Mouse (Mus musculus): Measurements from ENCODE around the gene Rbm4b.

Gene Rbm4b

GRCm38 (mm10) chr19:4756193-4756911, at the start of gene Rbm4b:
Rbm4b (plus strand) TSS chr19:4756497.
- DNase-seq (ENCODE audit: low spot score) = peak; percentile 94

DNA sequence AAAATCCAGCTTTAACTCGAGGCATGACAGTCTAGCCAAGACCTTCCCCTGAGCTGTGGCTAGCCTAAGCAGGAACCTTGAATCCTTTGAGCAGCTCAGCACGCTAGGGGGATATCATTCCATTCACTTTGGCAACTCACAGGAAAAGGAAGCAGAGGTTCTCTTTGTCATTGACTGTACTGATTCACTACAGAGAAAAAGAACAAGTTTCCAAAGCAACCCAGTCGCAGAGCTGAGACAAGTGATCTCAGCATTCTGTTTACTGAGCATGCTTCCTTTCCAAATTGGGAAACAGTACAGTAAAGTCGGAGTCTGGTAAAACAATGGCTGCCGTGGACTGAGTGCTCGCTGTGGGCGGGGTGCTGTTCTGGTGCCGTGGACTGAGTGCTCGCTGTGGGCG, 47.5 kb upstream of the Rbm4b start:
- no peak for DNase-seq (ENCODE audit: low spot score)

DNA sequence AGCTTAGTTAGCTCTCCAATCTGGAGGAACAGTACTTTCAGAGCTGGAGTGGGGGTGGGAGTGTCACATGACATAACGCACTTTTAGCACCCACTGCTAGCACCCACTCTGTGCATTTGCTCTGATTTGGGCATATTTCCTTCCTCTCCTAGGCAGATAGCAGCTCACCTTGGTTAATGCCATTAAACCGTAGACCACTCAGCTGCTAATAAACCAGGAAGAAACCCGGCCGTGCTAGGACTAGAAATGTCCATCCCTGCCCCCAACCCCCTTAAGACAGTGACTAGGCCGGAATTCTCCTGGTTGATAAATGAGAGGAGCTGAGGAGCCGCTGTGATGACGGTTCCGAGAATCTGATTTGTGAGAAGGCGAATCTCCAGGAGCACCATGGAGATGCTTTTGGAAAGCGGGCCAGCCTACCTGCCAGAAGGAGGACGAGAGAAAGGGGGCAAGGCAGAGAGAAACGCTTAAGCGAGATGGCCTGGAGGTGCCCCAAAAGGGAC, 45.1 kb upstream of the Rbm4b start, which contains the start of gene Sptbn2:
Gene Sptbn2, plus strand, starts transcription at position 70 of the 503 bp plus-strand sequence.
- DNase-seq (ENCODE audit: low spot score) = no peak

DNA sequence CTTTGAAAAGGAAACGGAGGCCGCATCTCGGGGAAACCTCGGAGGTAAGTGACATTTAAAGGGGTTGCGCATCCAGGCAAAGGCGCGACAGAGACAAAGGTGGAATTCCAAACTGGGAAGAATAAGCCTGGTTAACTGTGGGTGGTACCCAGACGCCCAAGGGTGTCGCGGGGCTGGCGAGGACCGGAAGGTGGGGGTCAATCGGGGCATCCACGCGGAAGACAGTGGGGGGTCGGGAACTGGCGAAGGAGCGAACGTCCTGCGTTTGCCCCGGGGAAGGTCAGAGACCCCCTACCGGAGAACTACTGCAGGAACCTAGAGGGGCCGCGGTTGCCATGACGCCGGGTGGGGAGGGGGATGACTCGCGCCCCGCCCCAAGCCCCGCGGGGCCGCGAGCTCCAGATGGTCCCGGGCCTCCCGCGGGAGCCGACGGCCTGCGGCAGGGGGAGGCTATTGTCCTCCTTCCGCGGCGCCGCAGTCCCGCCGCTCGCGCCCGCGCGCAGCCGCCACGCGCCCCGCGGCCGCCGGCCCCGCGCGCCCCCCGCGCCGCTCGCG, 44.6 kb upstream of the Rbm4b start:
- DNase-seq (ENCODE audit: low spot score) = no peak

DNA sequence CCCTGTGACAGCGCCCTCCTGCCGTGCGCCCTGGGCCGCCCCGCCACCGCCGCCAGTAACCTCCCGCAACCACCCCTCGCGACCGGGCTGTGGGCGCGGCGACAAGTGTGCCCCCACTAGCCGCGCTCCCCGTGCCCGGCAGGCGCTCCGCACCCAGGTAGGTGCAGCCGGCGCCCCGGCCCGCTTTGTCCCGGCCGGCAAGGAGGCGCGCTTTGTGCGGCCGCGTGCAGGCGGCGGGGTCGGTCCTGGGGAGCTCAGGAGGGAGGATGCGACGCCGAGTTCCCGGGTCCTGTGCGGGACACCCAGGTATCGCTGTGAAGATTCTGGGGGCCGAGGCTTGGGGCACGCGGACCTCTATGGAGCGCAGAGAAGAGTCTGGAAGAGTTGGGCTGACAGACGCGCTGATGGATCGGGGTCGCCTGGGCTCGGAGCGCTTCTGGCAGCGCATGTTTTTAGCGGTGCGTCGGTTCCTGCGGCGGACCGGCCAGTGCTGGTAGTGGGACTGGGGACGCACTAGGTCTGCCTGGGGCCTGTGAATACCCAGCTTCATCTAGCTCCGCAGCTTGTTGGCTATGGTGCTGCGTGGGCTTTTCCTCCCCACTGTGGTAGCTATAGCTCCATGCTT, 44.0 kb upstream of the Rbm4b start:
- DNase-seq (ENCODE audit: low spot score) = no peak

DNA sequence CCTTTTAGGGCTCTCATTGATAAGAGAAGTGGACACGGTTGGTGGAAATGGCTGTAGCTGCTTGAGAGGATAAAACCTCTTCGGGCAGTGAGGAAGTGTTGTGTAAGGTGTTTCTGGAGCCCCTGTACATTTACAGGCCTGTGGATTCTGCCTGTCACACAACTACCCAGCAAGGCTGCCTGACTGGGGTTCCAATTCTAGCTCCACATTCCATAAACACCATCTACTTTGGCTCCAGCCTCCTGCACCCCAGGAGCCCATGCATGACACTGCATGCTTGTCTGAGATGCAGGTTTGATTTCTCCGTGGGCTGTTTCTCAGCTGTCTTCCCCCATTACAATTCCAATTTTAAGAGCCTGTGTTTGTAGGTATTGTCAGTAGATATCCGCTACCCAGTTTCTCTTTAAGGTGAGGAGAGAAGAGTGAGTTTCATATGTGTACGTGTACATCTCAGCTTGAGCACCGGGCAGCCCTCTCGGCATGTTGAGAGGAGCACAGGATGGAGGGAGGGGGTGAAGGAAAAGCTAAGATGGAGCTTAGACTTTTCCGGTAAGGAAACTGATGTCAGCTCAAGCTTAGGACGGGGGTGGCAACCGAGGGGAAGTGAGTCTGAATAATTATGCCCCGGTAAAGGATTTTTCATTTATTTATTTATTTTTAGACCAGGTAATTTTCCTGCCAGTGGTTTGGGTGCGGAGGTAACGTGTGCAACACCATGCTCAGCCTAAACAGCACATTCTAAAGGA, 43.3 kb upstream of the Rbm4b start:
- no peak for DNase-seq (ENCODE audit: low spot score)

DNA sequence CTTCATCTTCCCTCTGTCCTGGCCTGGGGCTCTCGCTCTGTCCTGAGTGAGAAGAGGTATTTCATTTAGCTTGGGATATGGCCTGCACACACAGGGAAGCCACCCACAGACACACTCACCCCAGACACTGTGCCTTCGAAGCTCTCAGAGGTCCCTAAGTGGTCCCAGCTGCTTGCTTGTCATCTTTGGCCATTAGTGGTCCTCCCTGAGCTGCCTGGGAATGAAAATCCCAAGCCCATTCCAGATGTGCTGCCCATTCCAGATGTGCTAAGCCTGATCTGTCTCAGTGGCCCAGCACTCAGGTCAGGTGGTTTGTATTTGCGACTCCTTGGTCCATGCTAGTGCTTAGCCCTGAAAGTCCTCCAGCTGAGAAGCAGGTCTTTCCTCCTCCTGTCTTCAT, 42.4 kb upstream of the Rbm4b start:
- no peak for DNase-seq (ENCODE audit: low spot score)

- DNase-seq (ENCODE audit: low spot score) = no peak
Observed at GRCm38 (mm10) chr19:4716756-4717155, 39.5 kb upstream of the Rbm4b start.

- DNase-seq (ENCODE audit: low spot score) = no peak
Observed at GRCm38 (mm10) chr19:4717281-4717680, 39.0 kb upstream of the Rbm4b start.

GRCm38 (mm10) chr19:4718716-4719115, 37.6 kb upstream of the Rbm4b start:
- DNase-seq (ENCODE audit: low spot score) = no peak

DNA sequence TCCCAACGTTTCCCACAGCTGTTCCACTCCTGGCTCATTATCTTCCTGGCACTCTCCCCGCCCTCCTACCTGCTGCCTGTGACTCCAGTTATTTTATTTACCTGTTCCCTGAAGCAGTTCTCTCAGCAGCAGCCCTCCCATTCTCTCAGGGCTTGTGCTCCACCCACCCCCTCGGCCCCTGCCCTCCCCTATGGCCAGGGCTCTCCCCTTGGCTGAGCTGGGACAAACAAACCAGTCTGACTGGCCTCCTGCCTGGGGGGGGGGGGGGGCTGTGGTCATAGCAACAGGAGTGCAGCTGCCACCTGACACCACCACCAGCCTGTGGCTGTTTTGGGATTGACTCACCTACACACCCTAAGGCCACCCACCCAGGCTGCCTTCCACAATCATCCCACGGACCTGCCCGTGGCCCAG, 36.9 kb upstream of the Rbm4b start:
- no peak for DNase-seq (ENCODE audit: low spot score)

DNA sequence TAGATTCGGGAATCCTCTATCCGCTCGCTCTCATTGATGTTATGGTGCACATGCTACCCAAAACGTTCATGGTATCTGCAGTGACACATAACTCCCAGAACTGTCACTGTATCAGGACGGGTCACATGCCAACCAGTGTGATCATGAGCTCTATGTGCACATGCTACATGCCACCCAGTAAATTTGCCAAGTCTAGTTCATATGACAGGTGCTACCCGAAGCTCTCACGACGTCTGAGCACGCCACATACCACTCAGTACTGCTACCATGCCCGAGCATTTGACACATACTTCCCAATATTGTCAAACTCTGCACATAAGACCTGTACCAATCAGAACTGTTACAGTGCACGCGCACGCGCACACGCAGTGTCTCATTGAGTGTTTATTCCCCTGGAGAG, 36.2 kb upstream of the Rbm4b start:
- DNase-seq (ENCODE audit: low spot score) = no peak

DNA sequence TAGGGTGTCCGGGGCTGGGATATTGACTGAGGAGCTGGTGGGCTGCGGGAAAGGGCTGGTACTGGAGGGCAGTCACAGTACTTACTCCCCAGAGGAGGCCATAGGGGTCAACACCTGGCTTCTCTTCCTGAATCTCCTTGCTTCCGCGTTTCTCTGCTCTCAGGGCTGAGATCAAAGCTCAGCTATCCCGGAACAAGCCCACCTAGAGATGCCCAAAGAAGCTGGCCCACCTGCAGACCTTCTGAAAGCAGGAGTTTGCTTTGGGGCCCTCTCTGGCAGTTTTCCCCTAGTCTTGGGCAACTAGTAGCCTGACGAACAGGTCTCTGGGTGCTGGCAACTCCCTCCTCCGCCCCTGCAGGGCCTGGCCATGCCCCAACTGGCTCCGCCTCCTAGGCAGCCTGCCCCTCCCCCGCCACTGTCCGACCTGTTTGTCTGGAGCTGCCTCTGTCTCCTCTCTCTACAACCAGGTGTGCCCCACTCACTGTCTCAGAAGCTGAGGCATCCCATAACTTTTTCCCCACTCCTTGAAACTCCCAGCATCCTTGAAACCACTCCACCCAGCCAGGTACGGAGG, 35.5 kb upstream of the Rbm4b start:
- peak; percentile 54 for DNase-seq (ENCODE audit: low spot score)

- DNase-seq (ENCODE audit: low spot score) = no peak
Observed at GRCm38 (mm10) chr19:4729186-4729585, 27.1 kb upstream of the Rbm4b start.

GRCm38 (mm10) chr19:4733052-4733451, 23.2 kb upstream of the Rbm4b start:
- no peak for DNase-seq (ENCODE audit: low spot score)

DNA sequence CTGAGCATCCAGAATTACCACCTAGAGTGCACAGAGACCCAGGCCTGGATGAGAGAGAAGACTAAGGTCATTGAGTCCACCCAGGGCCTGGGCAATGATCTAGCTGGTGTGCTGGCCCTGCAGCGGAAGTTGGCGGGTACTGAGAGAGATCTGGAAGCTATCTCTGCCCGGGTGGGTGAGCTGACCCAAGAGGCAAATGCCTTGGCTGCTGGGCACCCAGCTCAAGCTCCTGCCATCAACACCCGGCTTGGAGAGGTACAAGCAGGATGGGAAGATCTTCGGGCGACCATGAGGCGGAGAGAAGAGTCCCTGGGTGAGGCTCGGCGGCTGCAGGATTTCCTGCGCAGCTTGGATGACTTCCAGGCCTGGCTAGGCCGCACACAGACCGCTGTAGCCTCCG, 18.4 kb upstream of the Rbm4b start:
- no peak for DNase-seq (ENCODE audit: low spot score)

GRCm38 (mm10) chr19:4739053-4739452, 17.2 kb upstream of the Rbm4b start:
- DNase-seq (ENCODE audit: low spot score) = no peak

GRCm38 (mm10) chr19:4739762-4740161, 16.5 kb upstream of the Rbm4b start:
- no peak for DNase-seq (ENCODE audit: low spot score)

DNA sequence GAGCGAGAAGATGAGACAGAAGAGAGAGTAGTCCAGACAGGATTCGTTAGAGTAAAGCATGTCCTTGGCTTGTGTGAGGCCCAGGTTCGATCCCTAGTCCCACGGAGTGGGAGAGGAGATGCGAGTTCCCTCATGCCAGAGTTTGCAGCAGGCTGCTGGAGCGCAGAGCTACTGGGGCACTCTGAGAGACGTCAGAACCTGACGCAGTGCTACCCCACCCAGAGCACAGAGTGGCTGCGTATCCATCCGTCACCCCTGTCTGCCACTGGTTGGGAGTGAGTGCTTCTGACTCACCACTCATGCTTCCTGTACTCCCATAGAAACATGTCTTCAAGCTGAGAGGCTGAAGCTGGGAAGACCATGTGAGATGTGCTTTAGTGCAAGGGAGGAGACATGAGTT, 14.8 kb upstream of the Rbm4b start:
- no peak for DNase-seq (ENCODE audit: low spot score)

- no peak for DNase-seq (ENCODE audit: low spot score)
Observed at GRCm38 (mm10) chr19:4742229-4742628, 14.1 kb upstream of the Rbm4b start.

GRCm38 (mm10) chr19:4743524-4743923, 12.8 kb upstream of the Rbm4b start:
- DNase-seq (ENCODE audit: low spot score) = peak; percentile 31

GRCm38 (mm10) chr19:4744026-4744425, 12.3 kb upstream of the Rbm4b start:
- no peak for DNase-seq (ENCODE audit: low spot score)

All from ovary, postnatal 14 days (tissue).